Mouse (Mus musculus) CH12.LX (cell line): ENCODE measurements at regions not wholly inside any gene's neighbourhood (a gene's known extent, or its start where the extent isn't known, plus 50 kb on each side); places are given as distances from the start of the nearest gene placed in this dataset.

Experiments
- CTCF ChIP-seq, 2 experiments: IDR thresholded peaks in 1 of 2; conservative IDR thresholded peaks in 1 of 2; 2 replicates each; pipeline ENCODE4 v1.5.1; 2011 to 2012; ENCODE audit warnings: low read depth in 2 of 2, low read length in 2 of 2, improper control_type of control experiment in 1 of 2, inconsistent platforms in 1 of 2, mild to moderate bottlenecking in 1 of 2, moderate library complexity in 1 of 2
- EP300 ChIP-seq: IDR thresholded peaks from 2 replicates; pipeline ENCODE4 v1.6.1; 2011; ENCODE audit warnings: low read length, improper control_type of control experiment
- MAFK ChIP-seq: IDR thresholded peaks from 2 replicates; pipeline ENCODE4 v1.6.1; 2011; ENCODE audit warnings: low read length, improper control_type of control experiment; ENCODE audit not compliant: insufficient replicate concordance
- POLR2AphosphoS2 ChIP-seq: IDR thresholded peaks from 2 replicates; pipeline ENCODE4 v1.6.1; 2011; ENCODE audit warnings: low read depth, low read length, improper control_type of control experiment
- TCF12 ChIP-seq: IDR thresholded peaks from 2 replicates; pipeline ENCODE4 v1.6.1; 2014; ENCODE audit warnings: low read depth, mild to moderate bottlenecking, inconsistent platforms, low read length, improper control_type of control experiment
- USF2 ChIP-seq: conservative IDR thresholded peaks from 2 replicates; pipeline ENCODE4 v1.6.1; 2011; ENCODE audit warnings: low read depth, low read length, improper control_type of control experiment

- TF ChIP-seq POLR2AphosphoS2 = no peak
- no peak for TF ChIP-seq TCF12
- TF ChIP-seq CTCF (conservative IDR thresholded peaks at IDR 0.05 in 1 of 2, IDR thresholded peaks at IDR 0.05 in 1 of 2; ENCODE audit: low read depth in 2 of 2, low read length in 2 of 2) = no peak
- no peak for TF ChIP-seq MAFK
- no peak for TF ChIP-seq USF2
- no peak for TF ChIP-seq EP300
These were observed 98.0 kb upstream of the Zfp648 start for GRCm38 (mm10) chr1:154102871-154103596.
